Mouse (Mus musculus) left cerebral cortex, postnatal 25 days (tissue): ENCODE data around the gene Hacd3. TPM values are rescaled to one million over a fixed set of nuclear protein-coding genes. Genes with fewer than 3 reads are reported as not detected.

Experiments used
- DNase-seq, 2 experiments: peaks; one replicate each; pipeline ENCODE4 v3.0.0; 2022; ENCODE audit warnings: low spot score in 2 of 2, mixed read lengths in 1 of 2
- intact Hi-C: fragments of 180-260 bp; cut with DNase I; formaldehyde crosslinking; loops from one replicate; pipeline ENCODE4 v1.15.1; 2025
- microRNA-seq, 2 experiments: library from miRNA; unstranded; fragments of <30 nt; microRNA quantifications; one replicate each; pipeline ENCODE4 v1.2.0; 2022
- total RNA-seq, 2 experiments: library from RNA; stranded (reverse); gene quantifications; 2 replicates each; pipeline ENCODE4 v1.2.3; 2021

Gene Hacd3
- total RNA-seq, 2 experiments from 2014 or later: 169 to 175 TPM

- DNase-seq: peak; percentile 94 to 97
- intact Hi-C loops: loop anchor here (2.0 to 5.0 kb wide), 4 partner anchors 58 to 678 kb away; partner anchors contain the start of genes Dis3l and Tipin
These were observed 61.1 kb downstream of the Hacd3 start, which contains the start of gene Ints14 for GRCm38 (mm10) chr9:64960117-64960977. Gene Ints14, plus strand, starts transcription at chr9:64960905.

- DNase-seq: no peak
- intact Hi-C loops: no loop called here
These were observed 64.2 kb downstream of the Hacd3 start for GRCm38 (mm10) chr9:64957276-64957675.

GRCm38 (mm10) chr9:64956337-64956736, 65.2 kb downstream of the Hacd3 start:
- intact Hi-C loops: no loop called here
- DNase-seq: peak in 1 of 2 experiments; percentile 28

- intact Hi-C loops: no loop called here
- no peak for DNase-seq
These were observed 68.3 kb downstream of the Hacd3 start for GRCm38 (mm10) chr9:64953190-64953589.

GRCm38 (mm10) chr9:64952055-64952454, 69.4 kb downstream of the Hacd3 start:
- DNase-seq: no peak
- intact Hi-C loops: no loop called here

- no peak for DNase-seq
- intact Hi-C loops: no loop called here
These were observed 70.3 kb downstream of the Hacd3 start, which contains the start of gene Slc24a1 for GRCm38 (mm10) chr9:64951161-64951657. Gene Slc24a1, minus strand, starts transcription at chr9:64951607.

GRCm38 (mm10) chr9:64947483-64948095, 73.9 kb downstream of the Hacd3 start:
- DNase-seq: no peak
- intact Hi-C loops: no loop called here

- intact Hi-C loops: no loop called here
- DNase-seq: no peak
These were observed 77.5 kb downstream of the Hacd3 start for GRCm38 (mm10) chr9:64943997-64944396.

- intact Hi-C loops: no loop called here
- no peak for DNase-seq
These were observed 79.8 kb downstream of the Hacd3 start for GRCm38 (mm10) chr9:64941650-64942049.

GRCm38 (mm10) chr9:64940731-64941346, 80.7 kb downstream of the Hacd3 start:
- intact Hi-C loops: no loop called here
- no peak for DNase-seq

- intact Hi-C loops: loop anchor here (5.0 to 10.0 kb wide), 2 partner anchors 167 to 755 kb away; no protein-coding TSS in a partner anchor
- no peak for DNase-seq
These were observed 81.7 kb downstream of the Hacd3 start for GRCm38 (mm10) chr9:64939790-64940189.

- intact Hi-C loops: loop anchor here (5.0 to 10.0 kb wide), 2 partner anchors 167 to 754 kb away; no protein-coding TSS in a partner anchor
- DNase-seq: no peak
These were observed 82.2 kb downstream of the Hacd3 start for GRCm38 (mm10) chr9:64939281-64939680.

GRCm38 (mm10) chr9:64938535-64938934, 83.0 kb downstream of the Hacd3 start:
- intact Hi-C loops: loop anchor here (5.0 to 10.0 kb wide), 2 partner anchors 166 to 754 kb away; no protein-coding TSS in a partner anchor
- DNase-seq: no peak

GRCm38 (mm10) chr9:64937491-64937890, 84.0 kb downstream of the Hacd3 start:
- intact Hi-C loops: loop anchor here (5.0 to 10.0 kb wide), 2 partner anchors 165 to 753 kb away; no protein-coding TSS in a partner anchor
- no peak for DNase-seq

Small RNA genes lying within 50 kb of the gene (microRNA-seq; reads per million reads assigned to microRNA genes)
- 0 reads per million in 2 experiments for gene Gm25640

Other genes with a start within 250 kb of the Hacd3 start
- 10 to 100 TPM; 56.4 to 64.7 TPM for gene Dennd4a, start 210.4 kb downstream of the Hacd3 start, total RNA-seq
- under 1 TPM; 0.14 to 0.18 TPM for gene Slc24a1, start 70.1 kb downstream of the Hacd3 start, total RNA-seq
- 10 to 100 TPM; 22.4 to 23.7 TPM for gene Ints14, start 60.8 kb downstream of the Hacd3 start, total RNA-seq
- gene Dpp8, start 10.7 kb upstream of the Hacd3 start, total RNA-seq: 100 to 1,000 TPM; 154 to 160 TPM
- gene Igdcc4, start 79.8 kb upstream of the Hacd3 start, total RNA-seq: 10 to 100 TPM; 23.4 to 24.5 TPM
- gene Igdcc3, start 119.5 kb upstream of the Hacd3 start, total RNA-seq: 1 to 10 TPM; 1.5 to 2.2 TPM
- 1 to 10 TPM; 3.3 to 3.6 TPM for gene Parp16, start 173.7 kb upstream of the Hacd3 start, total RNA-seq
- under 1 TPM; 0.07 to 0.09 TPM for gene Cilp, start 243.5 kb upstream of the Hacd3 start, total RNA-seq